Mouse (Mus musculus) thymus, postnatal 14 days (tissue): ENCODE data around the gene Vtcn1.

Experiments used
- DNase-seq: peaks from one replicate; pipeline ENCODE4 v3.0.0; 2021

The Vtcn1 gene

GRCm38 (mm10) chr3:100922506-100923375 is 97.5 kb downstream of the Vtcn1 start:
- peak; percentile 15 for DNase-seq

GRCm38 (mm10) chr3:100924065-100924732 is 98.9 kb downstream of the Vtcn1 start:
- no peak for DNase-seq

- DNase-seq, result no peak
These were observed 99.9 kb downstream of the Vtcn1 start for GRCm38 (mm10) chr3:100925176-100925575.

GRCm38 (mm10) chr3:100931332-100932076 is 106.2 kb downstream of the Vtcn1 start:
- no peak for DNase-seq

DNA sequence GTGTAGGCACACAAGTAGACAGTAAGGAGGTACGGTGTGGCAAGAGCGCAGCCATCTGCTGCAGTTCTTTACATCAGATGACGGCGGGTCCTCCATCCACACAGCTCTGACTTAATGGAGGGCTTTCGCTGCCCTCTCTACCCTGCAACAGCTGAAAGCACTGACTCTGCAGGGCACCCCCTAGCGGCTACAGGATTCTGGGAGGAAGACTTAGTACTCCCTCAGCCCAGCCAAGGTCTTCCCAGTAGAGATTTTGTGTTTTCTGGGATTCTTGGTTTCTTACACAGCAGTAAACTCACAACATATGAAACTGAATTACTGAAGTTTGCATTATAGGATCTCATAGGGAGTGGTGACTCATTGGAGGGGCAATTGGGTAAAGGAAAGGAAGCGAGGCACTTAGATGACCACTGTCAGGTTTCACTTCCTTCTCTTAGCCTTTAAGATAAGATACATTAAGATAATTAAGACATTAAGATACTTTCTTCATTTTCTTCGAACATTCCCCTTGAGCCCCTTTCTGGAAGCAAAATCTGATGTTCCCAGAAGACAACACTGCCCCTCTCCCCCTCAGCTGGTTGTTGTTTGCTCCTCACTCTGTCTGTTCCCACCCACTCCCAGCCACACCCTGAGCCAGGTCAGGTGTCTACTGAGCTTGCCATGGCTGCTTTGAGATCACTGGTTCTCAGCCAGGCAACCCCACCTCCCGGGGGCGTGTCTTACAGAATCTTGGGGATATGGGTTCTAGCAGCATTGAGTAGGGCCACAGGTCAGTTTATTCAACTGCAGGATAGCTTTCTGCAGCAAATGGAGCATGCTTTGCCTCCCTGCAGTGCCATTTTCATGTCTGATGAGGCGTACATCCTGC is 107.1 kb downstream of the Vtcn1 start:
- DNase-seq, result peak; percentile 51

DNA sequence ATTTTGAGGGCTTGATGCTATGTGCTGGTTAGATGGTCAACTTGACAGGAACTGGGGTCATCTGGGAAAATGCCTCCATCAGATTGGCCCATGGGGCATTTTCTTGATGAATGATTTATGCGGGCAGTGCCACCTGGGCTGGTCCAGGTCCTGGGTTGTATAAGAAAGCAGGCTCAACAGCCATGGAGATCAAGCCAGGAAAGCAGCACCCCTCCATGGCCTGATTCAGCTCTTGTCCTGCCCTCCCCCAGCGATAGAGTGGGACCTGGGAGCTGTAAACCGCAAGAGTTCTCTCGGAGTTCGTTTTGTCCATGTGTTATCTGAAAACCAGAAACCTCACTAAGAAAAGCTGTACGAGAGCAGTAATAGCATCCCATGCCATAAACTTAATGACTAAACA is 110.3 kb downstream of the Vtcn1 start:
- DNase-seq, result no peak

- no peak for DNase-seq
These were observed 110.9 kb downstream of the Vtcn1 start for GRCm38 (mm10) chr3:100936201-100936600.

DNA sequence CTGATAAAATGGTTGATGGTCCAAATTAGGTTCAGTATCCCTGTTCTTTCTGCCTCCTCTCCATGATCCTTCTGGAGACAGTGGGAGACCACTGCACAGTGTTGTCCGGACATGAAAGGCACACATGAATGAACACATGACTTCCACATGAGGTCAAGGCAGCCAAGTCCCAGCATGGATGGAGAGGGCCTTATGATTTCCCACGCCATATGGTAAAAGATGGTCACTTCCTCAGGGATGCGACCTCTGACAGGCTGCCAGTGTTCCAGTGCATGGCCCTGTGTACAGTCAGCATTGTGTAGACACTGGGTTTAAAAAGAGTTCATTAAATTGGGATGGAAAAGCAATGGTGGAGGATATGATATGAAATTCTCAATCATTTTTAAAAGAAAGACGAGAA is 113.0 kb downstream of the Vtcn1 start:
- DNase-seq, result no peak

- no peak for DNase-seq
These were observed 115.3 kb downstream of the Vtcn1 start for GRCm38 (mm10) chr3:100940496-100941037.
